ENCODE assay signal across 19 mouse cellular contexts in genomic region chr8:11224178-11224577, GRCm38 (mm10).
DNase-seq lines count a peak whose midpoint lies in the region; ATAC-seq and TF ChIP-seq lines count a peak whose summit lies in the region.
"Had no signal": no experiment of that assay in that cellular context is flagged by ENCODE, and none has a peak within 500 bp of the region (broad histone marks: within the 10 kb centered on the region; RNA-seq: fewer than 3 reads in every experiment).

No protein-coding gene starts in this region.

- no peak for TF ChIP-seq EP300 in heart, adult 2 months (IDR thresholded peaks at IDR 0.05; ENCODE audit: insufficient read depth, low read depth, low read length)
- no peak for TF ChIP-seq EP300 in lung, postnatal 0 days (IDR thresholded peaks at IDR 0.05)

- H3K9ac ChIP-seq in heart, adult 2 months (ENCODE audit: low read depth, low read length), result no peak overlapping the region
- H3K9ac ChIP-seq in lung, postnatal 0 days (replicated peaks; ENCODE audit: low read depth), result no peak overlapping the region
- H3K9ac ChIP-seq: embryonic facial prominence, embryonic 12.5 days; forebrain, embryonic 13.5 days; forebrain, embryonic 15.5 days had no signal

- no peaks in the 10 kb centered on the region for H3K79me2 ChIP-seq in heart, adult 2 months (replicated peaks; ENCODE audit: control insufficient read depth, insufficient read depth, low read length)

- no peak for ATAC-seq in lung, postnatal 0 days
- no peak for ATAC-seq in activated CD4-positive, CD25-positive, alpha-beta regulatory T cell, adult 4 months
- ATAC-seq: forebrain, embryonic 13.5 days; forebrain, embryonic 15.5 days had no signal

- H3K4me1 ChIP-seq in heart, adult 2 months (ENCODE audit: control insufficient read depth, insufficient read depth, low read length), result no peaks in the 10 kb centered on the region
- no peaks in the 10 kb centered on the region for H3K4me1 ChIP-seq in lung, postnatal 0 days (ENCODE audit: insufficient read depth, low read depth, low read length)
- H3K4me1 ChIP-seq in lung, adult 2 months (ENCODE audit: control insufficient read depth, insufficient read depth, low read length), result no peaks in the 10 kb centered on the region; the same call in 1 of the 2 replicates
- H3K4me1 ChIP-seq: embryonic facial prominence, embryonic 12.5 days had no signal

- no peaks in the 10 kb centered on the region for H3K9me3 ChIP-seq in lung, postnatal 0 days (ENCODE audit: low read length)
- H3K9me3 ChIP-seq: embryonic facial prominence, embryonic 10.5 days; embryonic facial prominence, embryonic 12.5 days; forebrain, embryonic 13.5 days; forebrain, embryonic 15.5 days had no signal

- H3K36me3 ChIP-seq in heart, adult 2 months (ENCODE audit: control insufficient read depth, insufficient read depth, low read length), result no peaks in the 10 kb centered on the region; the same call in 1 of the 2 replicates
- H3K36me3 ChIP-seq in lung, postnatal 0 days (ENCODE audit: insufficient read depth, low read length), result peaks cover 74% of the 10 kb centered on the region
- H3K36me3 ChIP-seq: forebrain, embryonic 15.5 days had no signal

- no peak overlapping the region for H3K4me2 ChIP-seq in lung, postnatal 0 days (replicated peaks; ENCODE audit: low read depth, low read length)
- H3K4me2 ChIP-seq: embryonic facial prominence, embryonic 12.5 days; forebrain, embryonic 13.5 days; forebrain, embryonic 15.5 days had no signal

- TF ChIP-seq CTCF in heart, adult 2 months (IDR thresholded peaks at IDR 0.05), result 0 out of 2 replicates have a peak, but pooled peaks have one; percentile 5
- TF ChIP-seq CTCF in layer of hippocampus, adult 2 months (conservative IDR thresholded peaks at IDR 0.05), result 0 out of 2 replicates have a peak, but pooled peaks have one; percentile 12
- TF ChIP-seq CTCF in lung, postnatal 0 days (IDR thresholded peaks at IDR 0.05), result 0 out of 2 replicates have a peak, but pooled peaks have one; percentile 5
- TF ChIP-seq CTCF in lung, adult 2 months (IDR thresholded peaks at IDR 0.05; ENCODE audit: insufficient read depth, low read length), result no peak

- 76% methylated on average over 7 of the region's 7 CpGs for WGBS in heart, adult 2 months
- 65% methylated on average over 7 of the region's 7 CpGs for WGBS in lung, postnatal 0 days
- WGBS in lung, adult 2 months, result 74% methylated on average over 7 of the region's 7 CpGs

- H3K27me3 ChIP-seq in heart, adult 2 months (ENCODE audit: control insufficient read depth, insufficient read depth, low read length), result no peaks in the 10 kb centered on the region
- no peaks in the 10 kb centered on the region for H3K27me3 ChIP-seq in lung, postnatal 0 days (replicated peaks; ENCODE audit: insufficient read depth, low read length)
- H3K27me3 ChIP-seq: embryonic facial prominence, embryonic 12.5 days; forebrain, embryonic 13.5 days; forebrain, embryonic 15.5 days had no signal

- no peak for TF ChIP-seq POLR2A in heart, adult 2 months (IDR thresholded peaks at IDR 0.05; ENCODE audit: insufficient read depth, low read depth, low read length)
- TF ChIP-seq POLR2A in lung, adult 2 months (IDR thresholded peaks at IDR 0.05; ENCODE audit: borderline replicate concordance, extremely low read depth, low read depth, low read length), result no peak

- no peak for DNase-seq in heart, adult 2 months
- no peak for DNase-seq in heart, postnatal 36 days
- DNase-seq in layer of hippocampus, adult 2 months (ENCODE audit: low spot score in 2 of 2), result no peak
- no peak for DNase-seq in layer of hippocampus, adult 8-10 months (ENCODE audit: low spot score in 2 of 2)
- DNase-seq in lung, postnatal 0 days (ENCODE audit: low spot score), result no peak
- DNase-seq in lung, adult 2 months, result no peak
- DNase-seq: adrenal gland, adult 8-10 months; adrenal gland, postnatal 14 days; adrenal gland, postnatal 36 days; cerebellum, adult 11-12 months; cerebellum, adult 2 months; cerebellum, adult 9-10 months; cerebellum, postnatal 10 days; cerebellum, postnatal 25 days had no signal

- H3K27ac ChIP-seq in heart, adult 2 months, result no peak overlapping the region
- H3K27ac ChIP-seq in layer of hippocampus, adult 2 months, result no peak overlapping the region
- no peak overlapping the region for H3K27ac ChIP-seq in lung, postnatal 0 days (ENCODE audit: low read length)
- H3K27ac ChIP-seq: embryonic facial prominence, embryonic 10.5 days; embryonic facial prominence, embryonic 12.5 days; forebrain, embryonic 13.5 days; forebrain, embryonic 15.5 days had no signal

- no peak overlapping the region for H3K4me3 ChIP-seq in heart, adult 2 months
- no peak overlapping the region for H3K4me3 ChIP-seq in layer of hippocampus, adult 2 months
- no peak overlapping the region for H3K4me3 ChIP-seq in lung, postnatal 0 days (ENCODE audit: low read depth, low read length)
- no peak overlapping the region for H3K4me3 ChIP-seq in lung, adult 2 months (replicated peaks; ENCODE audit: extremely low read depth, low read depth, low read length)
- H3K4me3 ChIP-seq: embryonic facial prominence, embryonic 10.5 days; embryonic facial prominence, embryonic 12.5 days; forebrain, embryonic 13.5 days; forebrain, embryonic 15.5 days had no signal

- intact Hi-C loops in heart, adult 2 months (cut with DNase I), result no loop called here
- intact Hi-C loops in heart, postnatal 36 days (cut with DNase I), result no loop called here
